Mouse (Mus musculus) liver, postnatal 0 days (tissue): ENCODE measurements around the gene Ric8b.

Experiments used
- CTCF ChIP-seq: sonication (generic); IDR thresholded peaks from 2 replicates; pipeline ENCODE4 v1.5.1; 2016; ENCODE audit warnings: antibody characterized with exemption, low read depth
- EP300 ChIP-seq: IDR thresholded peaks from 2 replicates; pipeline ENCODE4 v1.6.1; 2016; ENCODE audit warnings: antibody characterized with exemption, low read depth, mild to moderate bottlenecking

DNA sequence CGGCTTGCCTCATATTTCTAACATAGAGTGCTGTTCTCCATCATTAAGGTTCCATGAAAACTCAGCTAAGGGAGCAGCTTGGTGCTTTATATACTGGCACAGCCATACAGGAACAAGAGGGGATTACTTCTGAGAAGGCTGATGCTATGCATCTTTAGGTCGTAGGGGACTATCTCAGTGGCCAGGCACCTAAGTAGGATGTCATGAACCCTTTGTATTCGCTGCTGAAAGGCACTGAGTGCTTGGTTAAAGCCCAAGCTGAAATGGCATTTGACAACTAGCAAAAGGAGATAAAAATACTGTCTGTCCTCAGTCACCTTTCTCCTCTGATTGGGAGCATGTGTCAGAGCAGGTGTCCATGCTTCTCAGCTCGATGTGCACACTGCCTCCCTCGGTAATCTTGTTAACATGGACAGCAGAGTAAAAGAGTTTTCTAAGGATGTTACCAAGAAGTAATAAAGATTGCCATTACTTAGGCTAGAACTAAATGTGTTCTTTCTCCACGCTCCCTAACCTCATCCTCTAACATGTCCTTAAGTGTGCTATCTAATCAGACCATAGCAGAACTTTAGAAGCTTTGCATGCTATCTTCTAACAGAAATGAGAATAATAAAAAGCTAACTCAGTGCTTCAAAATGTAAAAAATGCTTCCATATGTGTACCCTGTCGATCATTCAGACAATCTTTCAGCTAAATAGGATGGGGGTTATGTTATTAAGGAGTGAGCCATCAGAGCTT lies 89.3 kb downstream of the Ric8b start:
- TF ChIP-seq CTCF (no peak), EP300 (peak; percentile 46; the same call in 1 of the 2 replicates)
